Mouse (Mus musculus): ENCODE data around the gene Pla2g2f. TPM values are rescaled to one million over a fixed set of nuclear protein-coding genes. Genes with fewer than 3 reads are reported as not detected.

Pla2g2f gene
- polyA plus RNA-seq, 1 experiment from 2014 or later: not detected

DNA sequence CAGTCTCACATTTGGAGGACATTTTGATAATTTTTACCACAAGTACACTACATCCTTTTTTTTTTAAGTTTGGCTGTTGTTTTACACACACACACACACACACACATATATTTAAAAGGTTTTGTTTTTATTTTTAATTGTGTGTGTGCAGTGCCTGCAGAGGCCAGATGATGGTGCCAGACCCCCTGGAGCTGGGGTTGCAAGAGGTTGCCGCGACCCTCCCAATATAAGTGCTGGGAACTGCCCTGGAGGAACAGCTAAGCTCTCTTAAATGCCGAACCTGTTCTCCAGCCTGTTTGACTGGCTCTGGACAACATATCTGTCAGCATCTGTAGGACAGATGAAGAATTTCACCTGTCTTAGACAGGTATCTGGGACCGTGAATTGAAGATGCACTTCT, 53.3 kb downstream of the Pla2g2f start:
- 81% methylated on average over 4 of the region's 4 CpGs for WGBS (ENCODE audit: insufficient replicate concordance)
- H3K36me3 ChIP-seq (replicated peaks; ENCODE audit: insufficient read depth, low read length): no peaks in the 10 kb centered on the region
- no peaks in the 10 kb centered on the region for H3K4me1 ChIP-seq (ENCODE audit: insufficient read depth)
- no peak for ATAC-seq
- H3K9ac ChIP-seq (replicated peaks): no peak overlapping the region
- H3K4me2 ChIP-seq (ENCODE audit: low read depth, low read length): no peak overlapping the region
- no peak overlapping the region for H3K27ac ChIP-seq (ENCODE audit: low read depth)
- TF ChIP-seq EP300 (IDR thresholded peaks at IDR 0.05; ENCODE audit: low read depth) (no peak), CTCF (IDR thresholded peaks at IDR 0.05; ENCODE audit: low read depth) (no peak)
- no peak overlapping the region for H3K4me3 ChIP-seq (ENCODE audit: low read depth, low read length)
- no peak for DNase-seq
- no peaks in the 10 kb centered on the region for H3K27me3 ChIP-seq (ENCODE audit: insufficient read depth, low read length)
- H3K9me3 ChIP-seq (ENCODE audit: low read length): no peaks in the 10 kb centered on the region

DNA sequence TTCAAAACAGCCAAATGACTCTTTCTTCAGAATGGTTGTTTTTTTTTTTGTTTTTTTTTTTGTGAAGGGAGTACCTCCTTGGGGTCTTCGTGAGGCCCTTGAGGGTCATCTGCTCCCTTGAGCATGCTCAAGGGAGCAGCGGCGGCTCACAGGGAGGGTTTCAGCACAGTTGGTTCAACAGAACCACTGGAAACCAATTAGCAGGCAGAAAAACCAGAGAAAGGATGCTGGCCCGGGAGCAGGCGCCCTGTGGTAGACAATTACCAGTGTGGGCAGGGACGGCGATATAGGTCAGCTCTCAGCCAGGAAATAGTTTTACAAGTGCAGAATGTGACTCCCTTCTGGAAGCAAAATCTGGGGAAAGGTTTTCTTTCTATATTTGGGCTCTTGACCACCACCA, 53.8 kb downstream of the Pla2g2f start:
- ATAC-seq (no peak), DNase-seq (no peak)
- Histone ChIP-seq H3K36me3 (replicated peaks; ENCODE audit: insufficient read depth, low read length) (no peaks in the 10 kb centered on the region), H3K9ac (replicated peaks) (no peak overlapping the region), H3K4me3 (ENCODE audit: low read depth, low read length) (no peak overlapping the region), H3K27me3 (ENCODE audit: insufficient read depth, low read length) (no peaks in the 10 kb centered on the region), H3K9me3 (ENCODE audit: low read length) (no peaks in the 10 kb centered on the region), H3K4me2 (ENCODE audit: low read depth, low read length) (no peak overlapping the region), H3K27ac (ENCODE audit: low read depth) (no peak overlapping the region), H3K4me1 (ENCODE audit: insufficient read depth) (no peaks in the 10 kb centered on the region)
- TF ChIP-seq CTCF (IDR thresholded peaks at IDR 0.05; ENCODE audit: low read depth) (no peak), EP300 (IDR thresholded peaks at IDR 0.05; ENCODE audit: low read depth) (no peak)
- WGBS (ENCODE audit: insufficient replicate concordance): 63% methylated on average over 7 of the region's 7 CpGs

DNA sequence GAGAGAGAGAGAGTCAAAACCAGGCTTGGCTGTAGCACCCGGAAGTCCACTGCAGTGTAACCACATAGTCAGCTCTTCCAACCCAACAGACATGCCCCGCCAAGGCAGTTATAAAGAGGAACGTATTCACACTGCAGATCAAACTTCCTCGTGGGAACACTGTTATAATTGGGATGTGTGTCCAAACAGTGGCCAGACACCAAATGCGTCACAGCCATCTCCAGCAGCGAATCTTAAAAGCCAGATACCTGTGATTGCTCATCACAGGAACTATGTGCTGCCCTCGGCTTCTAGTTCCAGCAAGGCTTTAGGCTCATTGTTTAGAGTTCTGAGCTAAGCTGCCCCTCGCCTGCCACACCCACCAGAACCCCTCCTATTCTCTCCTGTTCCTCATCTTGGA, 54.9 kb downstream of the Pla2g2f start:
- TF ChIP-seq EP300 (IDR thresholded peaks at IDR 0.05; ENCODE audit: low read depth) (no peak), CTCF (IDR thresholded peaks at IDR 0.05; ENCODE audit: low read depth) (no peak)
- DNase-seq: no peak
- Histone ChIP-seq H3K36me3 (replicated peaks; ENCODE audit: insufficient read depth, low read length) (no peaks in the 10 kb centered on the region), H3K9ac (replicated peaks) (no peak overlapping the region), H3K9me3 (ENCODE audit: low read length) (no peaks in the 10 kb centered on the region), H3K4me1 (ENCODE audit: insufficient read depth) (no peaks in the 10 kb centered on the region), H3K4me3 (ENCODE audit: low read depth, low read length) (no peak overlapping the region), H3K27ac (ENCODE audit: low read depth) (no peak overlapping the region), H3K4me2 (ENCODE audit: low read depth, low read length) (no peak overlapping the region), H3K27me3 (ENCODE audit: insufficient read depth, low read length) (no peaks in the 10 kb centered on the region)
- WGBS (ENCODE audit: insufficient replicate concordance): 66% methylated on average over 8 of the region's 8 CpGs
- no peak for ATAC-seq

DNA sequence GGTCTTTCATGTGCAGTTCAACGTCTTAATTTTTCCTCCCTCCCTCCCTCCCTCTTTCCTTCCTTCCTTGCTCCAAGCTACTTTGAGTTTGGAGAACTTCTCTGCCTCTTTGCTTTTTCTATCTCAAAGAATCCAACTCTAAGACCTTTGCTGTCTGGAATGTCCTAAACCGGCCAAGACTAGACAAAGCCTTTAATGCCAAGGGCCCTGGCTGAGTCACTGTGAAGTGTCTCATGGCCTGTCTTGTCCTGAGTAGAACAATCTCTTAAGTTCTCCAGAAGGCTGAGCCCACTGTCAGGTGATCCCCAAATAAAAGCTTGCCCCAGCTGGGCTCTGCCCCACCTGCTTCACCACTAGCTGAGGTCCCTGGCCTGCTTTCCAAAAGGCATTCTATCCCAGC, 55.4 kb downstream of the Pla2g2f start:
- no peak overlapping the region for H3K4me2 ChIP-seq (ENCODE audit: low read depth, low read length)
- TF ChIP-seq CTCF (IDR thresholded peaks at IDR 0.05; ENCODE audit: low read depth) (no peak), EP300 (IDR thresholded peaks at IDR 0.05; ENCODE audit: low read depth) (no peak)
- H3K36me3 ChIP-seq (replicated peaks; ENCODE audit: insufficient read depth, low read length): no peaks in the 10 kb centered on the region
- H3K27me3 ChIP-seq (ENCODE audit: insufficient read depth, low read length): no peaks in the 10 kb centered on the region
- no peak for DNase-seq
- H3K9me3 ChIP-seq (ENCODE audit: low read length): no peaks in the 10 kb centered on the region
- H3K4me3 ChIP-seq (ENCODE audit: low read depth, low read length): no peak overlapping the region
- no peak for ATAC-seq
- H3K27ac ChIP-seq (ENCODE audit: low read depth): no peak overlapping the region
- H3K9ac ChIP-seq (replicated peaks): no peak overlapping the region
- H3K4me1 ChIP-seq (ENCODE audit: insufficient read depth): no peaks in the 10 kb centered on the region
- 63% methylated on average over 2 of the region's 2 CpGs for WGBS (ENCODE audit: insufficient replicate concordance)

DNA sequence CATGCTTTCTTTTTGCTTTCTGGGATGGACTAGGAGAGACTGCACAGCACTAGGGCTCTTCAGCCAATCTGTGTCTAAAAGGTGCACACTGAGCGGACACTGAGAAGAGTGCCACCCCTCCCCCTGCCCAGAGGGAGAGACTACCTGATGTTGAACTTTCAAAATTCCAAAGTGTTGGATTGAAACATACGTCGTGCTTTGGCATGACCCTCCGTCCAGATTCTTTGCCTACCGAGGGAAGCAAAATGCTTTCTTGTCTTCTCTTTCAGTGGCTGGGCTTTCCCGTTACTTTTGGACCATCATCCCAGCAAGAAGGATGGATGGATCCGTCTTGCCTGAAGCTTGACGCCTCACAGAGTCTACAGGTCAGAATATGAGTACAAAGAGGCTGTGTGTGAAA, 56.3 kb downstream of the Pla2g2f start:
- H3K4me1 ChIP-seq (ENCODE audit: insufficient read depth): no peaks in the 10 kb centered on the region
- no peak overlapping the region for H3K4me3 ChIP-seq (ENCODE audit: low read depth, low read length)
- no peak overlapping the region for H3K27ac ChIP-seq (ENCODE audit: low read depth)
- no peaks in the 10 kb centered on the region for H3K36me3 ChIP-seq (replicated peaks; ENCODE audit: insufficient read depth, low read length)
- 61% methylated on average over 8 of the region's 8 CpGs for WGBS (ENCODE audit: insufficient replicate concordance)
- H3K27me3 ChIP-seq (ENCODE audit: insufficient read depth, low read length): no peaks in the 10 kb centered on the region
- no peak overlapping the region for H3K4me2 ChIP-seq (ENCODE audit: low read depth, low read length)
- H3K9ac ChIP-seq (replicated peaks): no peak overlapping the region
- ATAC-seq (no peak), DNase-seq (no peak)
- TF ChIP-seq EP300 (IDR thresholded peaks at IDR 0.05; ENCODE audit: low read depth): no peak
- no peak for TF ChIP-seq CTCF (IDR thresholded peaks at IDR 0.05; ENCODE audit: low read depth)
- H3K9me3 ChIP-seq (ENCODE audit: low read length): no peaks in the 10 kb centered on the region

Other genes with a start within 250 kb of the Pla2g2f start
- gene Vwa5b1, start 121.7 kb downstream of the Pla2g2f start, polyA plus RNA-seq (2015; fragmentation: Nextera tagmentation; extraction: Ambion mirVana): not detected in 2 replicates
- not detected in 2 replicates for gene Pla2g2c, start 32.8 kb downstream of the Pla2g2f start, polyA plus RNA-seq (2015; fragmentation: Nextera tagmentation; extraction: Ambion mirVana)
- gene Ubxn10, start 20.5 kb downstream of the Pla2g2f start, polyA plus RNA-seq (2015; fragmentation: Nextera tagmentation; extraction: Ambion mirVana): 0.05 and 0.08 TPM in 2 replicates
- 0.05 and 0.06 TPM in 2 replicates for gene Pla2g2d, start 18.1 kb upstream of the Pla2g2f start, polyA plus RNA-seq (2015; fragmentation: Nextera tagmentation; extraction: Ambion mirVana)
- gene Pla2g5, start 105.9 kb upstream of the Pla2g2f start, polyA plus RNA-seq (2015; fragmentation: Nextera tagmentation; extraction: Ambion mirVana): not detected in 2 replicates
- not detected in 2 replicates for gene Gm13030, start 116.3 kb upstream of the Pla2g2f start, polyA plus RNA-seq (2015; fragmentation: Nextera tagmentation; extraction: Ambion mirVana)
- gene Pla2g2e, start 120.3 kb upstream of the Pla2g2f start, polyA plus RNA-seq (2015; fragmentation: Nextera tagmentation; extraction: Ambion mirVana): not detected in 2 replicates
- 1.2 and 1.5 TPM in 2 replicates for gene Otud3, start 156.3 kb upstream of the Pla2g2f start, polyA plus RNA-seq (2015; fragmentation: Nextera tagmentation; extraction: Ambion mirVana)
- 0.17 and 0.36 TPM in 2 replicates for gene Rnf186, start 209.5 kb upstream of the Pla2g2f start, polyA plus RNA-seq (2015; fragmentation: Nextera tagmentation; extraction: Ambion mirVana)
- gene Tmco4, start 215.3 kb upstream of the Pla2g2f start, polyA plus RNA-seq (2015; fragmentation: Nextera tagmentation; extraction: Ambion mirVana): 4.6 and 5.3 TPM in 2 replicates